Mouse (Mus musculus) limb, embryonic 14.5 days (tissue): ENCODE measurements around the gene Alox12b. TPM values are rescaled to one million over a fixed set of nuclear protein-coding genes. Genes with fewer than 3 reads are reported as not detected.

ENCODE experiments used
- ATAC-seq: fragments of 200-750 bp; cut with Nextera tagmentation; 2 replicates; pipeline ENCODE4 v1.8.0; 2017; ENCODE audit warnings: low read depth, moderate number of reproducible peaks, moderate TSS enrichment; ENCODE audit not compliant: low FRiP score
- DNase-seq: peaks from one replicate; pipeline ENCODE4 v3.0.0-alpha.2; 2015; ENCODE audit warnings: low spot score
- H3K27ac ChIP-seq: fragments of 300-500 bp; sonication (generic); replicated peaks from 2 replicates; pipeline ENCODE4 v1.5.1; 2014; ENCODE audit warnings: low read depth, mild to moderate bottlenecking, low read length, moderate library complexity, mixed read lengths
- H3K27me3 ChIP-seq: fragments of 300-500 bp; sonication (generic); 2 replicates; pipeline ENCODE4 v1.6.1; 2014; ENCODE audit warnings: low read length, mixed read lengths; ENCODE audit not compliant: control insufficient read depth, insufficient read depth
- H3K36me3 ChIP-seq: fragments of 300-500 bp; sonication (generic); 2 replicates; pipeline ENCODE4 v1.6.1; 2014; ENCODE audit warnings: mild to moderate bottlenecking, low read length, moderate library complexity, mixed read lengths; ENCODE audit not compliant: control insufficient read depth, insufficient read depth
- H3K4me1 ChIP-seq: fragments of 300-500 bp; sonication (generic); 2 replicates; pipeline ENCODE4 v1.6.1; 2014; ENCODE audit warnings: antibody characterized with exemption, low read length, mixed read lengths; ENCODE audit not compliant: control insufficient read depth, insufficient read depth
- H3K4me2 ChIP-seq: fragments of 300-500 bp; sonication (generic); replicated peaks from 2 replicates; pipeline ENCODE4 v1.6.1; 2014; ENCODE audit warnings: low read depth, mild to moderate bottlenecking, low read length, moderate library complexity; ENCODE audit not compliant: severe bottlenecking
- H3K4me3 ChIP-seq: fragments of 300-500 bp; sonication (generic); replicated peaks from 2 replicates; pipeline ENCODE4 v1.5.1; 2014; ENCODE audit warnings: low read length
- H3K9ac ChIP-seq: fragments of 300-500 bp; sonication (generic); 2 replicates; pipeline ENCODE4 v1.6.1; 2014; ENCODE audit warnings: mild to moderate bottlenecking, low read depth, low read length, moderate library complexity; ENCODE audit not compliant: severe bottlenecking
- H3K9me3 ChIP-seq: fragments of 300-500 bp; sonication (generic); 2 replicates; pipeline ENCODE4 v1.6.1; 2016; ENCODE audit warnings: low read length; ENCODE audit not compliant: control insufficient read depth
- POLR2A ChIP-seq: fragments of 200-500 bp; IDR thresholded peaks from 2 replicates; pipeline ENCODE4 v1.8.0; 2012; ENCODE audit warnings: inconsistent platforms, mild to moderate bottlenecking, moderate library complexity, borderline replicate concordance; ENCODE audit not compliant: insufficient read depth, insufficient read length; ENCODE audit errors: extremely low read depth
- WGBS: fragments of 180-500 bp; shearing (Covaris S2); extraction: QIAGEN DNeasy Blood & Tissue Kit; methylation state at CpG from one replicate; pipeline ENCODE4 v1.1.7; 2014; 5-methylcytosine and 5-hydroxymethylcytosine counted together
- polyA plus RNA-seq, 2 experiments: library from polyadenylated mRNA; depleted of rRNA in 1 of 2; stranded (reverse) in 1 of 2; unstranded in 1 of 2; fragments of >200 nt; fragmentation: Nextera tagmentation in 1 of 2; extraction: Ambion mirVana in 1 of 2; gene quantifications; 2 replicates each; pipeline versions ENCODE4 v1.2.1 to v1.2.3; 2012 to 2014

The Alox12b gene
- polyA plus RNA-seq, 2 experiments, result 0.24 to 0.83 TPM

- under 1% methylated on average over 31 of the region's 31 CpGs for WGBS
- Histone ChIP-seq H3K9me3 (no peaks in the 10 kb centered on the region), H3K36me3 (no peaks in the 10 kb centered on the region), H3K4me1 (peaks cover 25% of the 10 kb centered on the region), H3K27me3 (no peaks in the 10 kb centered on the region), H3K9ac (peak overlapping the region; percentile 32; the same call in 1 of the 2 replicates), H3K4me2 (peak overlapping the region; percentile 90), H3K4me3 (peak overlapping the region; percentile 74), H3K27ac (peak overlapping the region; percentile 65)
- TF ChIP-seq POLR2A, result no peak
- DNase-seq (peak; percentile 95), ATAC-seq (peak; percentile 77)
Measured at GRCm38 (mm10) chr11:69123693-69124497, 32.9 kb upstream of the Alox12b start.

GRCm38 (mm10) chr11:69124498-69124847 lies 32.3 kb upstream of the Alox12b start:
- Histone ChIP-seq H3K9ac (no peak overlapping the region), H3K27ac (no peak overlapping the region), H3K4me1 (peaks cover 20% of the 10 kb centered on the region), H3K9me3 (no peaks in the 10 kb centered on the region), H3K4me3 (peak overlapping the region; percentile 74), H3K4me2 (peak overlapping the region; percentile 90), H3K27me3 (no peaks in the 10 kb centered on the region), H3K36me3 (no peaks in the 10 kb centered on the region)
- DNase-seq (peak; percentile 91), ATAC-seq (peak; percentile 76)
- 0% methylated on average over 3 of the region's 3 CpGs for WGBS
- TF ChIP-seq POLR2A, result no peak

GRCm38 (mm10) chr11:69125041-69125851 lies 31.5 kb upstream of the Alox12b start:
- peak overlapping the region; percentile 63; the same call in 1 of the 2 replicates for H3K27ac ChIP-seq
- H3K4me3 ChIP-seq, result peak overlapping the region; percentile 57
- H3K27me3 ChIP-seq, result no peaks in the 10 kb centered on the region
- peak; percentile 53 for ATAC-seq
- H3K4me2 ChIP-seq, result peak overlapping the region; percentile 80
- no peaks in the 10 kb centered on the region for H3K36me3 ChIP-seq
- no peaks in the 10 kb centered on the region for H3K9me3 ChIP-seq
- peak; percentile 95 for DNase-seq
- peak overlapping the region; percentile 57 for H3K9ac ChIP-seq
- under 1% methylated on average over 24 of the region's 24 CpGs for WGBS
- peaks cover 15% of the 10 kb centered on the region for H3K4me1 ChIP-seq
- TF ChIP-seq POLR2A, result no peak

GRCm38 (mm10) chr11:69125852-69125918 lies 31.1 kb upstream of the Alox12b start, which contains the start of gene Aloxe3:
Gene Aloxe3, plus strand, starts transcription at chr11:69125896.
- H3K9me3 ChIP-seq, result no peaks in the 10 kb centered on the region
- H3K4me2 ChIP-seq, result peak within 1 kb of the TSS; percentile 80
- peaks cover 11% of the 10 kb centered on the region for H3K4me1 ChIP-seq
- no peak for TF ChIP-seq POLR2A
- no peaks in the 10 kb centered on the region for H3K36me3 ChIP-seq
- H3K27me3 ChIP-seq, result no peaks in the 10 kb centered on the region
- WGBS, result 2% methylated on average over 3 of the region's 3 CpGs
- DNase-seq (no peak), ATAC-seq (no peak)
- H3K27ac ChIP-seq, result peak within 1 kb of the TSS; percentile 63; the same call in 1 of the 2 replicates
- peak within 1 kb of the TSS; percentile 57 for H3K4me3 ChIP-seq
- H3K9ac ChIP-seq, result peak within 1 kb of the TSS; percentile 57

- no peaks in the 10 kb centered on the region for H3K27me3 ChIP-seq
- peak overlapping the region; percentile 57 for H3K9ac ChIP-seq
- peak overlapping the region; percentile 80 for H3K4me2 ChIP-seq
- H3K4me1 ChIP-seq, result peaks cover 8% of the 10 kb centered on the region; the same call in 1 of the 2 replicates
- no peak for ATAC-seq
- H3K9me3 ChIP-seq, result no peaks in the 10 kb centered on the region
- peak overlapping the region; percentile 57 for H3K4me3 ChIP-seq
- no peaks in the 10 kb centered on the region for H3K36me3 ChIP-seq
- H3K27ac ChIP-seq, result peak overlapping the region; percentile 9; the same call in 1 of the 2 replicates
- TF ChIP-seq POLR2A, result no peak
- no peak for DNase-seq
- whole genome bisulfite sequencing, result 15% methylated on average over 20 of the region's 20 CpGs
Measured at GRCm38 (mm10) chr11:69125919-69126705, 30.7 kb upstream of the Alox12b start.
